In the genomic region with DNA sequence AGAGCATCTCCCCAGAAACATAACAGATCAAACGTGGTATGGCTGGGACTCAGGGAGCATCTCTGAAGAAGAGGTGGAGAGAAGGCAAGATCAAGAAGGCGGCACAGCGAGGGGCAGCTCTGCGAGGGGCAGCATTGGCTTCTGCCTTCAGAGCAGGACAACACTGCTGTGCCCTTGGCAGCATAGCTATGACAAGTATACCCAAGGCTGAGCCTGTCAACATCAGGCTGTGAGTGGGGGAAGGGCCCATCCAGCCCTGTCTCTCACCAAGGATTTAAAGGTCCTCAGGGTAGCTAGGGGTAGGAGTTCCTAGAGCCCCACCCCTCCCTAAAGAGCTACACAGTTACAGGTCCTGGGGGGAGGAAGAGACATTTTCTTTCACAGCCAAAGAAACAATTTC, we compare ENCODE assay signal across 18 mouse cellular contexts.
"Had no signal": no experiment of that assay in that cellular context is flagged by ENCODE, and none has a peak within 500 bp of the region (broad histone marks: within the 10 kb centered on the region; RNA-seq: fewer than 3 reads in every experiment).

No protein-coding gene starts in this region.

- H3K4me3 ChIP-seq: left cerebral cortex, adult 2 months; limb, embryonic 12.5 days; liver, embryonic 13.5 days; midbrain, embryonic 12.5 days; neural tube, embryonic 13.5 days; stomach, embryonic 15.5 days had no signal

- H3K36me3 ChIP-seq: limb, embryonic 12.5 days; liver, embryonic 13.5 days; midbrain, embryonic 12.5 days; neural tube, embryonic 13.5 days; stomach, embryonic 15.5 days had no signal

- H3K27me3 ChIP-seq: limb, embryonic 12.5 days; liver, embryonic 13.5 days; midbrain, embryonic 12.5 days; neural tube, embryonic 13.5 days; stomach, embryonic 15.5 days had no signal

- H3K27ac ChIP-seq: left cerebral cortex, adult 2 months; limb, embryonic 12.5 days; liver, embryonic 13.5 days; midbrain, embryonic 12.5 days; neural tube, embryonic 13.5 days; stomach, embryonic 15.5 days had no signal

- H3K4me2 ChIP-seq: limb, embryonic 12.5 days; liver, embryonic 13.5 days; midbrain, embryonic 12.5 days; neural tube, embryonic 13.5 days; stomach, embryonic 15.5 days had no signal

- H3K9ac ChIP-seq: limb, embryonic 12.5 days; liver, embryonic 13.5 days; midbrain, embryonic 12.5 days; neural tube, embryonic 13.5 days; stomach, embryonic 15.5 days had no signal

- DNase-seq: kidney, adult 9 months; kidney, postnatal 14 days; liver, embryonic 13.5 days; lung, adult 18-20 months; lung, postnatal 4 days; retina, postnatal 1 day; right cerebral cortex, postnatal 4 days; spleen, adult 18-20 months; thymus, adult 2 months; thymus, postnatal 25 days had no signal

- ATAC-seq: intestine, postnatal 0 days; lung, postnatal 0 days; midbrain, embryonic 16.5 days had no signal

- H3K9me3 ChIP-seq: limb, embryonic 12.5 days; liver, embryonic 13.5 days; midbrain, embryonic 12.5 days; neural tube, embryonic 13.5 days; stomach, embryonic 15.5 days had no signal
